Mouse (Mus musculus) bone marrow, adult 2 months (tissue): Measurements from ENCODE around the gene Smim4.

ENCODE experiments used
- CTCF ChIP-seq: fragments of 200-500 bp; IDR thresholded peaks from 2 replicates; pipeline ENCODE4 v1.5.1; 2011; ENCODE audit warnings: low read length, control low read depth; ENCODE audit not compliant: control insufficient read depth, insufficient read depth
- POLR2A ChIP-seq: fragments of 200-500 bp; IDR thresholded peaks from 2 replicates; pipeline ENCODE4 v1.6.1; 2011; ENCODE audit warnings: low read depth, mild to moderate bottlenecking, control low read depth, low read length, borderline replicate concordance; ENCODE audit not compliant: control insufficient read depth

- no peak for TF ChIP-seq POLR2A
- no peak for TF ChIP-seq CTCF
These were observed 825 bp upstream of the Smim4 start for GRCm38 (mm10) chr14:31129326-31130235.
